Mouse (Mus musculus): Measurements from ENCODE around the gene Dmpk. TPM values are rescaled to one million over a fixed set of nuclear protein-coding genes. Genes with fewer than 3 reads are reported as not detected.
"Not testable (repeated sequence)": the region's sequence is repeated elsewhere in the genome, so short reads cannot be mapped to it uniquely, and the experiment has no call there.

The Dmpk gene
- polyA plus RNA-seq, 1 experiment from 2014 or later = 73.9 TPM

- Histone ChIP-seq H3K27me3 (replicated peaks) (no peaks in the 10 kb centered on the region), H3K9ac (no peak overlapping the region), H3K27ac (no peak overlapping the region), H3K36me3 (peaks cover 21% of the 10 kb centered on the region; the same call in 1 of the 2 replicates), H3K9me3 (no peaks in the 10 kb centered on the region), H3K4me1 (0 out of 2 replicates have a peak, but pooled peaks cover 5% of the 10 kb centered on the region), H3K4me3 (replicated peaks) (no peak overlapping the region), H3K4me2 (no peak overlapping the region)
- WGBS = 87% methylated on average over 8 of the region's 8 CpGs
- no peak for ATAC-seq (ENCODE audit: insufficient read depth, low FRiP score, low read depth)
These were observed 28.5 kb upstream of the Dmpk start for GRCm38 (mm10) chr7:19055108-19055507.

DNA sequence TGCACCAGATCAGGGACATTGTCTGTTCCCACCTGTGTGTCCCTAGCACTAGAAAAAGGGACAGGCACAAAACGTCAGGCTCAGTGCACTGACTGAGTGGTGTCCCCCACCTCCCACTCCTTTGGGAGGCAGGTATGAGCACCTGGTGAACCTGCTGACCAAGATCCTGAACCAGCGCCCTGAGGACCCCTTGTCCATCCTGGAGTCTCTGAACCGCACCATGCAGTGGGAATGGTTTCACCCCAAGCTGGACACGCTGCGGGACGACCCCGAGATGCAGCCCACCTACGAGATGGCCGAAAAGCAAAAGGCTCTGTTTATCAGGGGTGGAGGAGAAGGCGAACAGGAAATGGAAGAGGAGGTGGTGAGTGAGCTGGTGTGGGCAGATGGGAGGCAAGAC is 26.2 kb upstream of the Dmpk start:
- no peaks in the 10 kb centered on the region for H3K27me3 ChIP-seq (replicated peaks)
- H3K4me3 ChIP-seq (replicated peaks) = no peak overlapping the region
- 80% methylated on average over 10 of the region's 10 CpGs for WGBS
- H3K27ac ChIP-seq = no peak overlapping the region
- H3K9me3 ChIP-seq = no peaks in the 10 kb centered on the region
- 0 out of 2 replicates have a peak, but pooled peaks cover 6% of the 10 kb centered on the region for H3K36me3 ChIP-seq
- no peak for ATAC-seq (ENCODE audit: insufficient read depth, low FRiP score, low read depth)
- H3K4me2 ChIP-seq = no peak overlapping the region
- 0 out of 2 replicates have a peak, but pooled peaks cover 5% of the 10 kb centered on the region for H3K4me1 ChIP-seq
- no peak overlapping the region for H3K9ac ChIP-seq

DNA sequence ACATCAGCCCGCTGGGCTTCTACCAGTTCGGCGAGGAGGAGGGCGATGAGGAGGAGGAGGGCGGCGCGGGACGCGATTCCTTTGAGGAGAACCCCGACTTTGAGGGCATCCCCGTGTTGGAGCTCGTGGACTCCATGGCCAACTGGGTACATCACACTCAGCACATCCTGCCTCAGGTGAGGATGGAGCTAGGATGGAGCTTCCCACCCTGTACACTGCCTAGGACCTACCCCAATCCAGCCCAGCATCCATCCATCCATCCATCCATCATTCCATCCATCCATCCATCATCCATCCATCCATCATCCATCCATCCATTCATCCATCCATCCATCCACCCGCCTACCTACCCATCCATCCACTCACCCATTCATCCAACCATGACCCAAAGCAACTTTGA is 17.8 kb upstream of the Dmpk start:
- no peaks in the 10 kb centered on the region for H3K4me1 ChIP-seq
- H3K27ac ChIP-seq = no peak overlapping the region
- H3K9me3 ChIP-seq = no peaks in the 10 kb centered on the region
- H3K4me2 ChIP-seq = peak overlapping the region; percentile 31
- 43% methylated on average over 13 of the region's 13 CpGs for WGBS
- H3K27me3 ChIP-seq (replicated peaks) = peaks cover 33% of the 10 kb centered on the region
- H3K9ac ChIP-seq = no peak overlapping the region
- H3K36me3 ChIP-seq = no peaks in the 10 kb centered on the region
- no peak for ATAC-seq (ENCODE audit: insufficient read depth, low FRiP score, low read depth)
- H3K4me3 ChIP-seq (replicated peaks) = 0 out of 2 replicates have a peak overlapping the region, but pooled peaks have one; percentile 1

GRCm38 (mm10) chr7:19067063-19067462 is 16.6 kb upstream of the Dmpk start:
- Histone ChIP-seq H3K4me1 (no peaks in the 10 kb centered on the region), H3K9ac (no peak overlapping the region), H3K27ac (no peak overlapping the region), H3K36me3 (no peaks in the 10 kb centered on the region), H3K4me3 (replicated peaks) (no peak overlapping the region), H3K27me3 (replicated peaks) (peaks cover 33% of the 10 kb centered on the region), H3K9me3 (no peaks in the 10 kb centered on the region), H3K4me2 (no peak overlapping the region)
- ATAC-seq (ENCODE audit: insufficient read depth, low FRiP score, low read depth) = no peak
- WGBS = 36% methylated on average over 14 of the region's 14 CpGs

GRCm38 (mm10) chr7:19067935-19068334 is 15.7 kb upstream of the Dmpk start:
- H3K9me3 ChIP-seq = no peaks in the 10 kb centered on the region
- H3K9ac ChIP-seq = no peak overlapping the region
- no peak overlapping the region for H3K27ac ChIP-seq
- H3K36me3 ChIP-seq = no peaks in the 10 kb centered on the region
- H3K27me3 ChIP-seq (replicated peaks) = peaks cover 33% of the 10 kb centered on the region
- H3K4me3 ChIP-seq (replicated peaks) = no peak overlapping the region
- WGBS = 58% methylated on average over 14 of the region's 14 CpGs
- H3K4me2 ChIP-seq = no peak overlapping the region
- ATAC-seq (ENCODE audit: insufficient read depth, low FRiP score, low read depth) = no peak
- no peaks in the 10 kb centered on the region for H3K4me1 ChIP-seq

DNA sequence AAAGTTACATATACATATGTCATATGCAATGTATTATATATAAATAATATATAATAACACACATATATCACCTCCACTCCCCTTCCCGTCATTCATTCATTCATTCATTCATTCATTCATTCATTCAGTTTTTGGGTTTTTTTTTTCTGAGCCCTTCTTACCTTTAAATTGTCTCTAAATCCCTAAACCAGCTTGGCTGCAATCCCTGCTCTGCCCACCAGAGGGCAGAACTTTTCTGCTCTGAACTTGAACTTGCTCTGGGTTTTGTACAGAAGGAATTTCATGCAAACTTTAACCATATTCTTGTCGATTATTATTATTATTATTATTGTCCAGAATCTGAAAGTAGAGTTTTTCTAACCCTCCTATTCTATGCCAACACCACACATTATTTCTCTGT is 14.9 kb upstream of the Dmpk start:
- Histone ChIP-seq H3K9me3 (no peaks in the 10 kb centered on the region), H3K36me3 (no peaks in the 10 kb centered on the region), H3K27me3 (replicated peaks) (peaks cover 33% of the 10 kb centered on the region), H3K4me2 (no peak overlapping the region), H3K27ac (no peak overlapping the region), H3K9ac (no peak overlapping the region), H3K4me1 (no peaks in the 10 kb centered on the region), H3K4me3 (replicated peaks) (no peak overlapping the region)
- 5% methylated on average over 2 of the region's 2 CpGs for WGBS
- no peak for ATAC-seq (ENCODE audit: insufficient read depth, low FRiP score, low read depth)

DNA sequence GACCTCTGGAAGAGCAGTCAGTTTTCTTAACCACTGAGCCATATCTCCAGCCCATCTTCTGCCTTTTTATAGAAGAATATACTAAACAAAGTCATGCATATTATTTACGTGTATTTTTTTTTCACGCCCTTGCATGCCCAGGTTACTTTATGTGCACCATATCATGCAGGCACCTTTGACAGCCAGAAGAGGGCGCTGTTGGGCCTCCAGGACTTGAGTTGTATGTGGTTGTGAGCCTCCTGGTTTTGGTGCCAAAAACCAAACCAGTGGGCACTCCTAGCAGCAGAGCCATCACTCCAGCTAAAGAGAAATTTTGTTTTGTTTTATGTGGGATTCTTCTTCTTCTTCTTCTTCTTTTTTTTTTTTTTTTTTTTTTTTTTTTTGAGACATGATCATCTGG is 14.1 kb upstream of the Dmpk start:
- Histone ChIP-seq H3K9me3 (no peaks in the 10 kb centered on the region), H3K4me3 (replicated peaks) (no peak overlapping the region), H3K9ac (no peak overlapping the region), H3K27me3 (replicated peaks) (peaks cover 30% of the 10 kb centered on the region), H3K4me1 (no peaks in the 10 kb centered on the region), H3K27ac (no peak overlapping the region), H3K4me2 (no peak overlapping the region), H3K36me3 (no peaks in the 10 kb centered on the region)
- ATAC-seq (ENCODE audit: insufficient read depth, low FRiP score, low read depth) = no peak
- 41% methylated on average over 3 of the region's 3 CpGs for WGBS

DNA sequence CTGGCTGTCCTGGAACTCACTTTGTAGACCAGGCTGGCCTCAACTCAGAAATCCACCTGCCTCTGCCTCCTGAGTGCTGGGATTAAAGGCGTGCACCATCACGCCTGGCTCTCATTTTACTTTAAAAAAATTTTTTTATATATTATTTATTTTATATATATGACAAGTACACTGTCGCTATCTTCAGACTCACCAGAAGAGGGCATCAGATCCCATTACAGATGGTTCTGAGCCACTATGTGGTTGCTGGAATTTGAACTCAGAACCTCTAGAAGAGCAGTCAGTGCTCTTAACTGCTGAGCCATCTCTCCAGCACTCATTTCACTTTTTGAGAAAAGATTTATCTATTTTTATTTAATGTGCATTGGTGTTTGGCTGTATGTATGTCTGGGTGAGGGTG is 12.6 kb upstream of the Dmpk start:
- peaks cover 14% of the 10 kb centered on the region for H3K27me3 ChIP-seq (replicated peaks)
- not testable (repeated sequence) for H3K9me3 ChIP-seq; ATAC-seq (ENCODE audit: insufficient read depth, low FRiP score, low read depth); H3K27ac ChIP-seq; H3K4me3 ChIP-seq (replicated peaks); H3K36me3 ChIP-seq; H3K4me1 ChIP-seq; H3K4me2 ChIP-seq; H3K9ac ChIP-seq
- WGBS = 44% methylated on average over 3 of the region's 3 CpGs

- H3K27ac ChIP-seq = no peak overlapping the region
- no peak overlapping the region for H3K4me3 ChIP-seq (replicated peaks)
- H3K27me3 ChIP-seq (replicated peaks) = no peaks in the 10 kb centered on the region
- H3K9ac ChIP-seq = no peak overlapping the region
- WGBS = 74% methylated on average over 9 of the region's 9 CpGs
- no peak for ATAC-seq (ENCODE audit: insufficient read depth, low FRiP score, low read depth)
- H3K4me2 ChIP-seq = no peak overlapping the region
- no peaks in the 10 kb centered on the region for H3K9me3 ChIP-seq
- H3K36me3 ChIP-seq = peaks cover 6% of the 10 kb centered on the region
- peaks cover 20% of the 10 kb centered on the region for H3K4me1 ChIP-seq
These were observed 10.1 kb upstream of the Dmpk start for GRCm38 (mm10) chr7:19073504-19073903.

DNA sequence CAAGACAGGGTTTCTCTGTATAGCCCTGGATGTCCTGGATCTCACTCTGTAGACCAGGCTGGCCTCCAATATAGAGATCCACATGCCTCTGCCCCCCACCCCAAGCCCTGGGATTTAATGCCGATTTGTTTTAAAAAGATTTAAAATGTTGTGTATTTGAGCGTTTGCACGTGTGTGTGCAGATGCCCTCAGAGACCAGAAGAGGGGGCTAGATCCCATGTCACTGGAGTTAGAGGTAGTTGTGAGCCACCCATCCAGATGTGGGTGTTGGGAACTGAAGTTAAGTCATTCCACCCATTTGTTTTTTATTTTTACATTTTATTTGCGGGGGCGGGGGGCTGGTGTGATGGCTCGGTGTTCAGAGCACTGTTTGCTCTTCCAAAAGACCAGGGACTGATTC is 9.2 kb upstream of the Dmpk start:
- Histone ChIP-seq H3K4me2 (no peak overlapping the region), H3K36me3 (peaks cover 13% of the 10 kb centered on the region), H3K27ac (no peak overlapping the region), H3K9ac (no peak overlapping the region), H3K27me3 (replicated peaks) (no peaks in the 10 kb centered on the region), H3K4me1 (peaks cover 20% of the 10 kb centered on the region), H3K4me3 (replicated peaks) (no peak overlapping the region), H3K9me3 (no peaks in the 10 kb centered on the region)
- WGBS = 90% methylated on average over 6 of the region's 6 CpGs
- no peak for ATAC-seq (ENCODE audit: insufficient read depth, low FRiP score, low read depth)

- Histone ChIP-seq H3K4me3 (replicated peaks) (peak overlapping the region; percentile 66), H3K4me1 (peaks cover 20% of the 10 kb centered on the region), H3K27ac (no peak overlapping the region), H3K27me3 (replicated peaks) (no peaks in the 10 kb centered on the region), H3K9ac (no peak overlapping the region), H3K4me2 (peak overlapping the region; percentile 80), H3K36me3 (peaks cover 19% of the 10 kb centered on the region), H3K9me3 (no peaks in the 10 kb centered on the region)
- no peak for ATAC-seq (ENCODE audit: insufficient read depth, low FRiP score, low read depth)
- 46% methylated on average over 5 of the region's 5 CpGs for WGBS
These were observed 8.4 kb upstream of the Dmpk start for GRCm38 (mm10) chr7:19075231-19075630.

DNA sequence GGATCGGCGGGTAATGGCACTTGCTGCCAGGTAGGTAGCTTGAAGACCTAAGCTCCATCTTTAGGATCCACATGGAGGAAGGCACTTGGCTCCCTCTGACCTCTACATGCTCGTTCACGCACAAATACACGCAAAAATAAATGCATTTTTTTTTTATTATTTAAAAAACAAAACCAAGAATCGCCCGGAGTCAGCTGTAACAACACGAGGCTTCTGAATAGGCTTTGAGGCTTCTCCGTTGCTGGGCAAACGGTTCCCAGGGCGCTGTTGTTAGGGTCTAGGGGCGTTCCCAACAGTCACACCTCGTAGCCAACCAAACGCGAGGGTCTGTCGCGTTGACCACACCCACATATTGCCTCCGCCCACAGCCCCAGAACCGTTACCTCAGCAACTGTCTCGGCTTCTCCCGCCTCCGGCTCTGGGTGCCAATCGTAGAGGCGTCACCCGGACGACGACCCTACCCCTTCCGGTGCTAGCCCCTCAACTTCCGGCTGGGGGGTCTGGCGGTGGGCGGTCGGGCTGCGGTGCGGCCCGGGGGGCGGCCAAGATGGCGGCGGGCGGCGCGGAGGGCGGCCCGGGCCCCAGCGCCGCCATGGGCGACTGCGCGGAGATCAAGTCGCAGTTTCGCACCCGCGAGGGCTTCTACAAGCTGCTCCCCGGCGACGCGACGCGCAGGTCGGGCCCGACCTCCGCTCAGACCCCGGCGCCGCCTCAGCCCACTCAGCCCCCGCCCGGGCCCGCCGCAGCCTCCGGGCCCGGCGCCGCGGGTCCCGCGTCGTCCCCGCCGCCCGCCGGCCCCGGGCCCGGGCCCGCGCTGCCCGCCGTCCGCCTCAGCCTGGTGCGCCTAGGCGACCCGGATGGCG is 7.7 kb upstream of the Dmpk start, which contains the start of gene Dmwd:
TSS of gene Dmwd (plus strand) at position 505 of the 863 bp plus-strand sequence.
- H3K27ac ChIP-seq = peak within 1 kb of the TSS; percentile 73
- H3K4me2 ChIP-seq = peak within 1 kb of the TSS; percentile 80
- WGBS = 1% methylated on average over 83 of the region's 91 CpGs
- peak within 1 kb of the TSS; percentile 93 for H3K9ac ChIP-seq
- H3K4me1 ChIP-seq = peaks cover 20% of the 10 kb centered on the region
- H3K27me3 ChIP-seq (replicated peaks) = no peaks in the 10 kb centered on the region
- peak within 1 kb of the TSS; percentile 66 for H3K4me3 ChIP-seq (replicated peaks)
- peak; percentile 96 for ATAC-seq (ENCODE audit: insufficient read depth, low FRiP score, low read depth)
- no peaks in the 10 kb centered on the region for H3K9me3 ChIP-seq
- H3K36me3 ChIP-seq = peaks cover 26% of the 10 kb centered on the region

Data from stomach, embryonic 15.5 days (tissue).